Mouse (Mus musculus) heart, embryonic 13.5 days (tissue): ENCODE measurements around the gene Ublcp1. TPM values are rescaled to one million over a fixed set of nuclear protein-coding genes. Genes with fewer than 3 reads are reported as not detected.

Experiments
- ATAC-seq: fragments of 200-750 bp; cut with Nextera tagmentation; 2 replicates; pipeline ENCODE4 v1.8.0; 2017; ENCODE audit warnings: moderate TSS enrichment; ENCODE audit not compliant: insufficient number of reproducible peaks, low FRiP score, low TSS enrichment; ENCODE audit errors: extremely low read depth
- H3K27ac ChIP-seq: fragments of 300-500 bp; sonication (generic); replicated peaks from 2 replicates; pipeline ENCODE4 v1.5.1; 2015; ENCODE audit warnings: moderate library complexity, mild to moderate bottlenecking, inconsistent platforms
- H3K27me3 ChIP-seq: fragments of 300-500 bp; sonication (generic); replicated peaks from 2 replicates; pipeline ENCODE4 v1.6.1; 2015; ENCODE audit warnings: mild to moderate bottlenecking, inconsistent platforms
- H3K36me3 ChIP-seq: fragments of 300-500 bp; sonication (generic); 2 replicates; pipeline ENCODE4 v1.6.1; 2015; ENCODE audit warnings: mild to moderate bottlenecking, inconsistent platforms
- H3K4me1 ChIP-seq: fragments of 300-500 bp; sonication (generic); 2 replicates; pipeline ENCODE4 v1.6.1; 2015; ENCODE audit warnings: inconsistent platforms
- H3K4me2 ChIP-seq: fragments of 300-500 bp; sonication (generic); 2 replicates; pipeline ENCODE4 v1.6.1; 2015; ENCODE audit warnings: inconsistent platforms, mild to moderate bottlenecking, moderate library complexity
- H3K4me3 ChIP-seq: fragments of 300-500 bp; sonication (generic); 2 replicates; pipeline ENCODE4 v1.5.1; 2015; ENCODE audit warnings: moderate library complexity, mild to moderate bottlenecking, inconsistent platforms
- H3K9ac ChIP-seq: fragments of 300-500 bp; sonication (generic); 2 replicates; pipeline ENCODE4 v1.6.1; 2015; ENCODE audit warnings: inconsistent platforms, mild to moderate bottlenecking, moderate library complexity
- H3K9me3 ChIP-seq: fragments of 300-500 bp; sonication (generic); 2 replicates; pipeline ENCODE4 v1.6.1; 2016; ENCODE audit warnings: inconsistent platforms
- WGBS: fragments of 180-500 bp; shearing (Covaris S2); methylation state at CpG from one replicate; pipeline ENCODE4 v1.1.7; 2015; ENCODE audit warnings: mixed read lengths; 5-methylcytosine and 5-hydroxymethylcytosine counted together
- polyA plus RNA-seq: library from polyadenylated mRNA; unstranded; fragments of >200 nt; fragmentation: Nextera tagmentation; extraction: Ambion mirVana; gene quantifications from 2 replicates; pipeline ENCODE4 v1.2.1, GENCODE M21; 2015

Ublcp1 gene
- 42.3 and 43.7 TPM in 2 replicates for polyA plus RNA-seq

DNA sequence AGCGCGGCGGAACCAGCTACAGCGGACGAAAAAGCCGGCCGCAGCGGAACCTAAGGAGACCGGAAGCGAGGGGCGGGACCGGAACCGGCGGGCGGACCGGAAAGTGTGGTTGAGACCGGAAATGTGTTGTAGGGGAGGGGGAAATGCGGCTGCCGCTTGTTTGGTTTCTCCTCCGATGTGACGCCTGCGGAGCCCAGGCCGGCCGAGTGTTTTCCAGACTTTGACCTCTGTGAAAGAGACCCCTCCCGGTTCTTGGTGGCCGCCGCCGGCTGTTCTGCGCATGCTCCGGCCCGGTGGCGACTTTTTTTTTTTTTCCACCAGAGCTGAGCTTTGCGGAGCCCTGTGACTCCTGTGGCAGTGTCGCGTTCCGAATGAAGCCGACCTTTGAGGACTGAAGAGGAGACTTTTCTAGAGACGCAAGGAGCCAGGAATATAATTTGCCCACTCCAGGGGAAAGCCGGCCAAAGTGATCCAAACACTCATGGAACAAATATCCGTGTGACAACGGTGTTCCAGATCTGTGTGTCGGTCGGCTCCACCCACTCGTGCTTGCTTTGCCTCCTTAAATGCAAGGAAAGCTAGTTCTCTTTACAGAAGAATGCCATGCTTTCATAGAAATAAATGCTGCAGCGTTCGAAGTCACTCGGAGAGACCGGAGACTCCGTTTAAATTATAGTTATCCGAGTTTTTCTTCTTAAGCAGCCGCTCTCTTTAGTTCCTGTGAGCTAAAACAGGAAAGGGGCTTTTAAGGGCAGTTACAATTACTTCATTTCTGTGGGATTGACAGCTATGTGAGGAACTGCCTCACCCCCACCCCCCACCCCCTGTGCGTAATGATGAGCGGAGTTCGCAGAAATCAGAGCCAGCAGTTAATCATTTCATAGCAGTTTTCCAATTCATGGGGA is at the start of gene Ublcp1:
Gene Ublcp1 (minus strand): TSS at position 67 of the 905 bp plus-strand sequence.
- WGBS: under 1% methylated on average over 54 of the region's 54 CpGs

DNA sequence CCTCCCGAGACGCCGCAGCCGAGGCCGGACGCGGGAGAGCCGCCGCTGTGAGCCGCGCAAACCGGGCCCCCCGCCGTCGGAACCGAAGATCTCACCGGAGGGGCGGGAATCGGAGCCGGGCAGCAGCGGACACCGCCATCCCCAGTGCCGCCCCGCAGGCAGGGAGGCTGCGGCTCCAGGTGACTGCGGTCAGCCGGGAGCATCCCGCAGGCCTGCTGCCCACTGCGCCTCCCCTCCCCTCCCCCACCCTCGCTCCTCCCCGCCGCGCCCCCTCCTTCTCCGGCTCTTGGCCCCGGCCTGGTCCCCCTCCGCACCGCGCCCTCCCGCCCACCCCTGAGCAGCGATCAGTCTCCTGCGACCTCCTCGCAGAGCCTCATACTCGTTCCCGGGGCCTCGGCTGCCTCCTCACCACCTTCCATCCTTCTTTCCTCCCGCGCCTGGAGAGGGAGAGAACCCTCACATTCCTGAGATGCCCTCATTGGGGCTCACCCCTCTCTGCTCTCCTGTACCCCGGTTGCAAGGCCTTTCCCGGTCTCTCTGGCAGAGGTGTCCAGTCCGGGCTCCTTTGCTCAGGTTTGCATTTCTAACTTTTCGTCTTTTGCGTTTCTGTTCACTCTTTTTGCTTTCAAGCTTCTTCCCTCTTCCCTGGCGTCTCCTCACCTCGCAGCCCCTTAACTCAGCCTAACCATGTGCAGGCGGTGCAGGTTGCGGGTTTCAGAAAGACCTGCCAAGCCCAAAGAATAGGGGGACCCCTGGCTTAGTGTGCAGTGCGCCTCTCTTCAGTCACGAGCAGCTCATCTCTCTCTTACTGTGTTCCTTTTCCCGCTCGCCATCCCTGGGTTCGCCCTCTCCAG is 49.0 kb upstream of the Ublcp1 start:
- Histone ChIP-seq H3K4me1 (peaks cover 38% of the 10 kb centered on the region), H3K4me3 (peak overlapping the region; percentile 98), H3K9ac (peak overlapping the region; percentile 98), H3K27me3 (no peaks in the 10 kb centered on the region), H3K36me3 (peaks cover 5% of the 10 kb centered on the region; the same call in 1 of the 2 replicates), H3K27ac (peak overlapping the region; percentile 98), H3K4me2 (peak overlapping the region; percentile 74), H3K9me3 (no peaks in the 10 kb centered on the region)
- peak; percentile 49 for ATAC-seq
- WGBS: 1% methylated on average over 37 of the region's 61 CpGs

More for the DNA sequence above, at the start of gene Ublcp1:
- H3K4me1 ChIP-seq: peaks cover 20% of the 10 kb centered on the region
- H3K27me3 ChIP-seq: no peaks in the 10 kb centered on the region
- H3K4me3 ChIP-seq: peak within 1 kb of the TSS; percentile 99
- H3K4me2 ChIP-seq: peak within 1 kb of the TSS; percentile 96
- ATAC-seq: peak; percentile 81
- H3K9me3 ChIP-seq: no peaks in the 10 kb centered on the region
- H3K27ac ChIP-seq: peak within 1 kb of the TSS; percentile 97
- peak within 1 kb of the TSS; percentile 93 for H3K9ac ChIP-seq
- H3K36me3 ChIP-seq: peaks cover 7% of the 10 kb centered on the region

DNA sequence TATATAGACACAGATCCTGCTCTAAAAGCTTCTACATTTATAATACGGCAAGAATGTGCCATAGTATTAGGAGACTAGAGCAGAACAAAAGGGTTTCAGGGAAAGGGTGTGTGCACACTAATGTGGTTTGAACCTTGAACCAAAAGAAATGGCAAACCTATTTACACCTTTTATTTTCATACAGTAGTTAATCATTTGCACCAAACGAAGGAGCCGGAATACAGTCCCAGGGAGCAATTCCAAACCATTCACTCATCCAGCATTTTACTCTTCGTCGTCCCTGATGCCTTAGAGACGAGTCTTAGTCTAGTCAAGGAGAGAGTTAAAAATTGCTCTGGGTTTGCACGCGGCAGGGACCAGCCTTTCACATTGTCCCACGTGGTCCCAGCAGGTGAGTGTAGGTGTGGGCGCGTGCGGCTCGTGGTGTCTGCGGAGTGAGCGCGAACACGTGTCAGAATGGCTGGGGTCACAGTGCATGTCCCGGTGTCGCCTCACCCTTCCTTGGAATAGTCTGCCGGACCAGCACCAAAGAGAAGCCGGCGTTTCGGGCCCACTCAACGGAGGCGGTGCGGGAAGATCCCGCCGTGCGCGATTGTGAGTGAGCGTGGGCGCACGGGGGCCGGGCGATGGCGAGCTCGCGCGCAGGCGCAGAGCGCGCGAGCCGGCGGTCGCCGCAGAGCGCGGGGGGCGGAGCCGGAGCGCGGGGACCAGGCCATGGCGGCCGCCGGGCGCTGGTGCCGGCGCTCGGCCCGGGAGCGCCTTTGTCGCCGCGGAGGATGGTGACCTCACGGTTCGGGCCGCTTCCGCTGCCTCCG is 48.2 kb upstream of the Ublcp1 start, which contains the start of gene Rnf145:
Gene Rnf145 (plus strand): TSS at position 684 of the 815 bp plus-strand sequence.
- Histone ChIP-seq H3K27me3 (no peaks in the 10 kb centered on the region), H3K27ac (peak within 1 kb of the TSS; percentile 98), H3K4me1 (peaks cover 30% of the 10 kb centered on the region), H3K9me3 (no peaks in the 10 kb centered on the region), H3K36me3 (no peaks in the 10 kb centered on the region), H3K4me3 (peak within 1 kb of the TSS; percentile 98), H3K9ac (peak within 1 kb of the TSS; percentile 98), H3K4me2 (peak within 1 kb of the TSS; percentile 74)
- ATAC-seq: peak; percentile 86
- under 1% methylated on average over 64 of the region's 70 CpGs for WGBS

DNA sequence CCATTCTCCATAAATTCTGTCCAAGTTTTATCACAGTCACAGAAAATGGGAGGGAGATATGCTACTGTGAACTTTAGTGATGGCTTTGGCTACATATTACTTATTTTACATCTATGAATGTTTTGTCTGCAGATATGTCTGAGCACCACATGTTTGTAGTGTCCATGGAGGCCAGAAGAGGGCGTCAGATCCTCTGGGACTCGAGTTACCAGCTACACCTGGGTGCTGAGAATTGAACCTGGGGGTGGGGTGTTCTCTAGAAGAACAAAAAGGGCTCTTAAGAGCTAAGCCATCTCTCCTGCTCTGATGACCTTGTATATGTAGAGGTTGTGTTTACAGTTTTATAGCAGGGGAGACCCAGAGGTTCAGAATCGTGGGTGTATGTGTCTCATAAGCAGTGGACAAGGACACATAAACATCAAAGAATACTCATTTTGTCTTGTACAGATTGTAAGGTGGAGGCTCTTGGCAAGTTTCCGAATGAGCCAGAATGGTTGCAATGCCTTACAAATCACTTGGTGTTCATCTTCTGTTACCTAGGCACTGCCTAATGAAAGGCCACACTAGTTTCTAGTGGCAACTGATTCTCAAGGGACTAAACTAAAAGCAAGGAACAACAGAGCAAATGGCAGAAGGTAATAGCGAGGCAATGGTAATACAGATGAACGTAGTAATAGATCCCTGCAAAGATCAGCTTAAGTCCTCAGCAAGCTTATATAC is 47.4 kb upstream of the Ublcp1 start:
- no peaks in the 10 kb centered on the region for H3K36me3 ChIP-seq
- peak overlapping the region; percentile 98 for H3K9ac ChIP-seq
- H3K27ac ChIP-seq: no peak overlapping the region
- WGBS: 55% methylated on average over 6 of the region's 6 CpGs
- no peaks in the 10 kb centered on the region for H3K9me3 ChIP-seq
- ATAC-seq: no peak
- peaks cover 27% of the 10 kb centered on the region for H3K4me1 ChIP-seq
- H3K4me2 ChIP-seq: peak overlapping the region; percentile 74
- H3K27me3 ChIP-seq: no peaks in the 10 kb centered on the region
- H3K4me3 ChIP-seq: peak overlapping the region; percentile 98

DNA sequence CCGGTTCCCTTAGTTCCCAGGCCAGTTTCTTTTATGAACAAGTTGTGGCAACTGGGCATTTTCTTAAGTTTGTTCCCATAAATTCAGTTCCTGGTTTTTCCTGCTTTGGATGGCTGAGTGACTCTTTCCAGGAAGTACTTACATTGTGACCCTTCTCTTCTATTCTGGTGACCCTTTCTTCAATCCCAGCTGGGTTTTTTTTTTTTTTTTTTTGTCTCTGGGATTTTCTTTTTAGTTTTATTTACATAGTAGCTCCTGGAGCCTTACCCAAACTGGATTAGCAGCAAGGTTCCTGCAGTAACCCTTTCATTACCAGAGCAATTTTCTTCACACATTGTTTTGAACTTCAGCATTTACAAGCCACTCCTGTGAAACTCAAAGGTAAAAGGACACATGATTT is 46.1 kb upstream of the Ublcp1 start:
- no peak overlapping the region for H3K27ac ChIP-seq
- H3K27me3 ChIP-seq: no peaks in the 10 kb centered on the region
- no peaks in the 10 kb centered on the region for H3K36me3 ChIP-seq
- WGBS: 24% methylated on average over 1 of the region's 1 CpGs
- H3K4me1 ChIP-seq: peaks cover 23% of the 10 kb centered on the region
- H3K9ac ChIP-seq: no peak overlapping the region
- no peak overlapping the region for H3K4me2 ChIP-seq
- no peaks in the 10 kb centered on the region for H3K9me3 ChIP-seq
- H3K4me3 ChIP-seq: no peak overlapping the region
- ATAC-seq: no peak

DNA sequence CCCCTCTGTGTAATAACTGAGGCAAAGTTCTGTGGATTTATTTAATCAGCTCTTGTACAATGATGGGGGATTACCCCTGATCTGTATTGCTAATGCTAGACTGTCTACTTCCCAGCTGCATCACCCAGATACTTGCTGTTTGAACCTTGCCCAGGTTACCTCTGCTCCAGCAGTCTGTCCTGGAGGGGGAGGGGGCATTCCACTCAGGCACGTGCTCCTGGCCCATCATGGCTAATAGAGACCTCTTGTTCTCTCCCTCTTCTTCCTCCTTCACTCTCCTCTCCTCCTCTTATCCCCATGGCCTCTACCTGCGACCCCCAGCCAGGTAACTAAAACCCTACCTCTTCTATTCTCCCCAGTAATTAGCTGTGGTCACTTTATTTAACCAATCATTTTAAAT is 44.4 kb upstream of the Ublcp1 start:
- no peak overlapping the region for H3K4me2 ChIP-seq
- H3K4me1 ChIP-seq: peaks cover 18% of the 10 kb centered on the region
- H3K9me3 ChIP-seq: no peaks in the 10 kb centered on the region
- H3K36me3 ChIP-seq: no peaks in the 10 kb centered on the region
- no peak overlapping the region for H3K27ac ChIP-seq
- no peaks in the 10 kb centered on the region for H3K27me3 ChIP-seq
- 68% methylated on average over 2 of the region's 2 CpGs for WGBS
- H3K9ac ChIP-seq: no peak overlapping the region
- H3K4me3 ChIP-seq: no peak overlapping the region
- ATAC-seq: no peak

DNA sequence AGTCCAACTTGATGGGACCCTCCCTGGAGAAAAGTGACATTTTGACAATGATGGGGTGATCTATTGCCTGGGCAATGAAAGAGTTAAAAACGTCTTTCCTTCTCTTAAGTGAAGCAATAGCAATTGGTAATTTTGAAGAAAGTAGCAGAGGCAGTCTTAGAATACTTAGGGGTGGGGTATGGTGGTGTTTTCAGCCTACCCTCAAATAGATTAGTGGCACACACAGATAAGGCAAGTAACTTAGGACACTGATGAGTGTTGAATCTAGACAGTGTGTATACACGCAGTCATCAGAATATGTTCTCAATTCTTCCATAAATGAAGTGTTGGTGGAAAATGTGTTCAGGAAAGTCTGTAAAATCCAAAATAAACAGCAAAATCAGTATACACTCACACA is 42.7 kb upstream of the Ublcp1 start:
- Histone ChIP-seq H3K27me3 (no peaks in the 10 kb centered on the region), H3K27ac (no peak overlapping the region), H3K9me3 (no peaks in the 10 kb centered on the region), H3K4me3 (no peak overlapping the region), H3K4me2 (no peak overlapping the region), H3K9ac (no peak overlapping the region), H3K4me1 (peaks cover 27% of the 10 kb centered on the region), H3K36me3 (no peaks in the 10 kb centered on the region)
- ATAC-seq: no peak
- 55% methylated on average over 2 of the region's 2 CpGs for WGBS

DNA sequence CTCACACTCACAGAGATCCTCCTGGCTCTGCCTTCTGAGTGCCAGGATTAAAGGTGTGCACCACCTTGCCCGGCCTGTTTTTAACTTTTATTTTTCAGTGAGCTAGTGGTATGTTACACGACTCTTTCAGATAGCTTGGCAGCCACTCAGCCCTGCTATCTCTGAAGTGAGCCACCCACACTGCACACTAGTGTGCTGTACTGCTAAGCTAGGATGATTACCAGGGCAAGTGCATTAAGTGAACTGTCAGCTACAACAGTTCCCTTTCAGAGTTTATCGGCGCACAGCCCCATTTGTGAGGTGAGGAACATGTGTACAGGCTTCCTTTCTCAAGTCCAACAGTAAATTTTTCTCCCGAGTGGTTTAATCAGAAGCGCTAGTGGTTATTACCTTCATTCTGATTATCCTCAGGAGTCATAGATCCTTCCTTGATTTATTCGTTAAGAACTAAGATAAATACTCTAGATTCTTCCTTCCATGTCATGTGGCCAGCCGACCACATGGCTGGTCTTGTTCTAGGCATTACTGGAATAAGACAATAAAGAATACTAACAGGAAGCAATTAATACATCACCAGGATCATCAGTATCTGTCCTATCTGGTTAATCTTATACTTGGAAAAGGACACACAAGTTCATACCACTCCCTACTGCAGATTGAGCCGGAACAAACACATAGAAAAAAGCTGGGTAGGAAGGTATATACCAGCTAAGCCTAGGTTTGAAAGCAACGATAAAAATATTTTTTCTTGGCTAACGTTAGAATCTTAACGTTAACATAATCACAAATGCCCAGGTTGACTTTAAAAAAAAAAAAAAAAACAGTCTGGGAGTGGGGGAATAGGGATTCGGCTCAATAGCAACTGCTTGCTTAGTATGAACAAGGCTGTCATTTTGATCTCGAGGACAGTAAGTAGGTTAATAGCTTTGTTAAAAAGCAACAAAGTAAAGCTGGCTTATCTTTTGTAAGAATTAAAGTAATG is 42.0 kb upstream of the Ublcp1 start:
- Histone ChIP-seq H3K4me3 (no peak overlapping the region), H3K9ac (no peak overlapping the region), H3K36me3 (no peaks in the 10 kb centered on the region), H3K27ac (peak overlapping the region; percentile 29; the same call in 1 of the 2 replicates), H3K4me2 (no peak overlapping the region), H3K9me3 (no peaks in the 10 kb centered on the region), H3K4me1 (peaks cover 22% of the 10 kb centered on the region), H3K27me3 (no peaks in the 10 kb centered on the region)
- 56% methylated on average over 14 of the region's 14 CpGs for WGBS
- no peak for ATAC-seq

DNA sequence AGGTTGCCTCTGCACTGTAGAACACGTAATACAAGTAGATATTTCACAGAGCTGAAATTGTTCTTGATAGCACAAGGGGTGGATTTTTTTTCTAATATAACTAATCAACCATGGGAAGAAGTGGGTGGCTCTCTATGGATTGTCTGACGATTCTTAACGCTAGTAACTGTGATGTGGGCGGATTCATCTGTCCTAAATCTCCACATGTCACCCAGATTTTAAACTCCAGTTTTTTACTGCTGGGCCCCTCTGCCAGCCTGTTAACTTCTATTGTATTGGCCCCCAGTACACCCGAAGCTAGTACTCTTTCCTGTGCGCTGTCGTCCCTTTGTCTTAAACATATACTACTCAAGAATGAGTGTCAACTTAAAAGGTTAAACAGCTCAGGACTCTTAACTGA is 40.1 kb upstream of the Ublcp1 start:
- Histone ChIP-seq H3K4me3 (no peak overlapping the region), H3K27me3 (no peaks in the 10 kb centered on the region), H3K4me2 (no peak overlapping the region), H3K9ac (no peak overlapping the region), H3K27ac (no peak overlapping the region), H3K4me1 (peaks cover 22% of the 10 kb centered on the region), H3K9me3 (no peaks in the 10 kb centered on the region), H3K36me3 (no peaks in the 10 kb centered on the region)
- 81% methylated on average over 7 of the region's 7 CpGs for WGBS
- no peak for ATAC-seq
